Mouse (Mus musculus) heart, adult 2 months (tissue): ENCODE results near the gene Gm37240.

Experiments
- CTCF ChIP-seq: fragments of 200-600 bp; IDR thresholded peaks from 2 replicates; pipeline ENCODE4 v1.8.1; 2022; ENCODE audit warnings: antibody characterized with exemption, mild to moderate bottlenecking, moderate library complexity
- EP300 ChIP-seq: fragments of 200-500 bp; IDR thresholded peaks from 2 replicates; pipeline ENCODE4 v1.6.1; 2011; ENCODE audit warnings: low read depth, low read length, control low read depth; ENCODE audit not compliant: insufficient read depth
- POLR2A ChIP-seq: fragments of 200-500 bp; IDR thresholded peaks from 2 replicates; pipeline ENCODE4 v1.6.1; 2011; ENCODE audit warnings: mild to moderate bottlenecking, low read depth, low read length, control low read depth; ENCODE audit not compliant: insufficient read depth

GRCm38 (mm10) chr3:84753816-84754215, 1133.5 kb downstream of the Gm37240 start:
- TF ChIP-seq CTCF (no peak), POLR2A (no peak), EP300 (no peak)
